Mouse (Mus musculus): ENCODE data around the gene Gm47841. TPM values are rescaled to one million over a fixed set of nuclear protein-coding genes. Genes with fewer than 3 reads are reported as not detected.

The Gm47841 gene
- total RNA-seq, 1 experiment from 2014 or later, result not detected

Other genes with a start within 250 kb of the Gm47841 start
- gene Scn8a, start 177.5 kb downstream of the Gm47841 start, total RNA-seq (2017), result not detected in 3 replicates
- 0.57 TPM in 1 of 3 replicates, not detected in the others for gene Fignl2, start 31.2 kb upstream of the Gm47841 start, total RNA-seq (2017)
- gene Ankrd33, start 68.4 kb upstream of the Gm47841 start, total RNA-seq (2017), result not detected in 3 replicates
- gene Acvrl1, start 81.1 kb upstream of the Gm47841 start, total RNA-seq (2017), result 8.5 to 20.0 TPM (median 11.2 TPM) in 3 replicates
- 14.2 to 16.4 TPM (median 14.2 TPM) in 3 replicates for gene Acvr1b, start 126.7 kb upstream of the Gm47841 start, total RNA-seq (2017)
- 4.9 to 10.8 TPM (median 9.0 TPM) in 3 replicates for gene Grasp, start 176.8 kb upstream of the Gm47841 start, total RNA-seq (2017)
- gene Nr4a1, start 206.9 kb upstream of the Gm47841 start, total RNA-seq (2017), result 717 to 1,434 TPM (median 717 TPM) in 3 replicates
- gene Atg101, start 236.9 kb upstream of the Gm47841 start, total RNA-seq (2017), result 52.9 to 72.0 TPM (median 58.7 TPM) in 3 replicates
- gene 6030408B16Rik, start 245.8 kb upstream of the Gm47841 start, total RNA-seq (2017), result 0.75 to 1.4 TPM in 2 of 3 replicates, not detected in the other

Data from monocyte, adult 5-6 weeks (primary cell).